Mouse (Mus musculus) stomach, embryonic 14.5 days (tissue): ENCODE results near the gene Dusp13. TPM values are rescaled to one million over a fixed set of nuclear protein-coding genes. Genes with fewer than 3 reads are reported as not detected.
A peak's percentile ranks its signal among the peaks of the same experiment; 100 is the strongest.

Experiments used
- ATAC-seq: fragments of 200-750 bp; cut with Nextera tagmentation; 2 replicates; pipeline ENCODE4 v1.8.0; 2017; ENCODE audit warnings: low read depth, moderate TSS enrichment; ENCODE audit not compliant: insufficient number of reproducible peaks, insufficient read depth, low FRiP score
- H3K27ac ChIP-seq: fragments of 300-500 bp; sonication (generic); 2 replicates; pipeline ENCODE4 v1.5.1; 2014; ENCODE audit warnings: mild to moderate bottlenecking, low read length, moderate library complexity, mixed read lengths
- H3K27me3 ChIP-seq: fragments of 300-500 bp; sonication (generic); 2 replicates; pipeline ENCODE4 v1.6.1; 2014; ENCODE audit warnings: low read length, control low read depth, mixed read lengths; ENCODE audit not compliant: control insufficient read depth, insufficient read depth
- H3K36me3 ChIP-seq: fragments of 300-500 bp; sonication (generic); 2 replicates; pipeline ENCODE4 v1.6.1; 2014; ENCODE audit warnings: mild to moderate bottlenecking, control low read depth, low read length, moderate library complexity, mixed read lengths; ENCODE audit not compliant: control insufficient read depth, insufficient read depth
- H3K4me1 ChIP-seq: fragments of 300-500 bp; sonication (generic); 2 replicates; pipeline ENCODE4 v1.6.1; 2014; ENCODE audit warnings: low read length, control low read depth, mixed read lengths; ENCODE audit not compliant: control insufficient read depth, insufficient read depth
- H3K4me2 ChIP-seq: fragments of 300-500 bp; sonication (generic); replicated peaks from 2 replicates; pipeline ENCODE4 v1.6.1; 2014; ENCODE audit warnings: low read depth, low read length, control low read depth
- H3K4me3 ChIP-seq: fragments of 300-500 bp; sonication (generic); 2 replicates; pipeline ENCODE4 v1.5.1; 2014; ENCODE audit warnings: low read depth, low read length, control low read depth
- H3K9ac ChIP-seq: fragments of 300-500 bp; sonication (generic); replicated peaks from 2 replicates; pipeline ENCODE4 v1.6.1; 2014; ENCODE audit warnings: low read depth, mild to moderate bottlenecking, control low read depth, low read length, moderate library complexity, mixed read lengths
- H3K9me3 ChIP-seq: fragments of 300-500 bp; sonication (generic); 2 replicates; pipeline ENCODE4 v1.6.1; 2016; ENCODE audit warnings: low read depth, low read length, control low read depth; ENCODE audit not compliant: control insufficient read depth
- WGBS: fragments of 180-500 bp; shearing (Covaris S2); extraction: QIAGEN DNeasy Blood & Tissue Kit; methylation state at CpG from one replicate; pipeline ENCODE4 v1.1.7; 2014; 5-methylcytosine and 5-hydroxymethylcytosine counted together
- polyA plus RNA-seq: library from polyadenylated mRNA; unstranded; fragments of >200 nt; fragmentation: Nextera tagmentation; extraction: Ambion mirVana; gene quantifications from 2 replicates; pipeline ENCODE4 v1.2.1, GENCODE M21; 2014

Dusp13 gene
- polyA plus RNA-seq: not detected in 2 replicates

- Histone ChIP-seq H3K9me3 (no peaks in the 10 kb centered on the region), H3K4me1 (peaks cover 4% of the 10 kb centered on the region; the same call in 1 of the 2 replicates), H3K4me3 (peak within 1 kb of the TSS; percentile 98), H3K27ac (peak within 1 kb of the TSS; percentile 83), H3K9ac (peak within 1 kb of the TSS; percentile 76), H3K4me2 (peak within 1 kb of the TSS; percentile 66), H3K27me3 (no peaks in the 10 kb centered on the region), H3K36me3 (no peaks in the 10 kb centered on the region)
- WGBS: under 1% methylated on average over 26 of the region's 26 CpGs
- ATAC-seq: peak; percentile 80
These were observed at the start of gene Dusp13 for GRCm38 (mm10) chr14:21750881-21751542. Dusp13 (minus strand) TSS chr14:21751181.

- Histone ChIP-seq H3K9me3 (no peaks in the 10 kb centered on the region), H3K36me3 (peaks cover 2% of the 10 kb centered on the region; the same call in 1 of the 2 replicates), H3K27ac (no peak overlapping the region), H3K4me2 (no peak overlapping the region), H3K27me3 (no peaks in the 10 kb centered on the region), H3K4me3 (no peak overlapping the region), H3K4me1 (no peaks in the 10 kb centered on the region), H3K9ac (no peak overlapping the region)
- ATAC-seq: no peak
- 87% methylated on average over 4 of the region's 4 CpGs for WGBS
These were observed 49.7 kb upstream of the Dusp13 start for GRCm38 (mm10) chr14:21800641-21801040.

- ATAC-seq: no peak
- no peaks in the 10 kb centered on the region for H3K9me3 ChIP-seq
- H3K4me2 ChIP-seq: no peak overlapping the region
- H3K27ac ChIP-seq: no peak overlapping the region
- H3K27me3 ChIP-seq: no peaks in the 10 kb centered on the region
- H3K9ac ChIP-seq: no peak overlapping the region
- H3K4me3 ChIP-seq: no peak overlapping the region
- peaks cover 2% of the 10 kb centered on the region; the same call in 1 of the 2 replicates for H3K36me3 ChIP-seq
- WGBS: 91% methylated on average over 6 of the region's 6 CpGs
- H3K4me1 ChIP-seq: peaks cover 5% of the 10 kb centered on the region; the same call in 1 of the 2 replicates
These were observed 41.3 kb upstream of the Dusp13 start for GRCm38 (mm10) chr14:21792250-21792649.

- H3K27ac ChIP-seq: no peak overlapping the region
- H3K27me3 ChIP-seq: no peaks in the 10 kb centered on the region
- H3K4me1 ChIP-seq: peaks cover 5% of the 10 kb centered on the region; the same call in 1 of the 2 replicates
- no peak overlapping the region for H3K4me3 ChIP-seq
- H3K9me3 ChIP-seq: no peaks in the 10 kb centered on the region
- no peak overlapping the region for H3K9ac ChIP-seq
- H3K36me3 ChIP-seq: peaks cover 2% of the 10 kb centered on the region; the same call in 1 of the 2 replicates
- H3K4me2 ChIP-seq: no peak overlapping the region
- WGBS: 92% methylated on average over 4 of the region's 4 CpGs
- ATAC-seq: no peak
These were observed 40.7 kb upstream of the Dusp13 start for GRCm38 (mm10) chr14:21791722-21792121.

DNA sequence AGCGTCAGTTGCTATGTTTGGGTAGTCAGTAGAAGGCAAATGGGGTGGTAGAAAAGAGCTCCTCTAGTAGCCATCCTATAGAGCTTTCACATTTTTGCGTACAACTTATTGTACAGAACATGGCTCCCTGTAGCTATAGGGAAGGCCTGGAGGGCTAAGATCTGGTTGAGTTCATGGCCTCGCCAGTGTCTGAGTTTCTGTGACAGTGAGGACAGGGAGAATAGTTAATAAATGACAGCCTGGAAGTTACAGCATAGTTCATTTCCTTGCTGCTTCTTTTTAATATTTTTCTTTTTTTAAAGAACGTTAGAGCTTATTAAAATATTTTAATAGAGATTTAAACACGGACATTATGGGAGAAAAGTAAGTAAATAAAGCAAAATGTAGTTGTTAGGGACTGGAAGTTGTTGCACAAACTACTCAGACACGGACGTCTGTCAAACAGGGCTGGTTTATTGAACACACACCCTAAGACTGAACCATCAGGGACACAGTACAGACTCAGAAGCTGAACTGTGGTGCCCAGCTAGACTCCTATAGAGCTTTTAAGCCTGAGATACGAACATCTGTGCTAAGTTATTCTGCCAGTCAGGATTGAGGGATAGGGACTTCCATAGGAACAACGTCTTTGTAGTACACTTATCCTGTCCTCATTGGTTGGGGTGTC is 39.7 kb upstream of the Dusp13 start:
- H3K36me3 ChIP-seq: peaks cover 3% of the 10 kb centered on the region; the same call in 1 of the 2 replicates
- no peak overlapping the region for H3K27ac ChIP-seq
- no peak overlapping the region for H3K4me2 ChIP-seq
- H3K9ac ChIP-seq: no peak overlapping the region
- WGBS: 87% methylated on average over 9 of the region's 9 CpGs
- H3K9me3 ChIP-seq: no peaks in the 10 kb centered on the region
- H3K4me3 ChIP-seq: no peak overlapping the region
- no peaks in the 10 kb centered on the region for H3K27me3 ChIP-seq
- peaks cover 5% of the 10 kb centered on the region; the same call in 1 of the 2 replicates for H3K4me1 ChIP-seq
- no peak for ATAC-seq

GRCm38 (mm10) chr14:21788121-21788520 is 37.1 kb upstream of the Dusp13 start:
- Histone ChIP-seq H3K4me3 (no peak overlapping the region), H3K4me2 (no peak overlapping the region), H3K9ac (no peak overlapping the region), H3K36me3 (peaks cover 11% of the 10 kb centered on the region; the same call in 1 of the 2 replicates), H3K4me1 (no peaks in the 10 kb centered on the region), H3K9me3 (no peaks in the 10 kb centered on the region), H3K27me3 (no peaks in the 10 kb centered on the region), H3K27ac (no peak overlapping the region)
- 91% methylated on average over 5 of the region's 5 CpGs for WGBS
- ATAC-seq: no peak

DNA sequence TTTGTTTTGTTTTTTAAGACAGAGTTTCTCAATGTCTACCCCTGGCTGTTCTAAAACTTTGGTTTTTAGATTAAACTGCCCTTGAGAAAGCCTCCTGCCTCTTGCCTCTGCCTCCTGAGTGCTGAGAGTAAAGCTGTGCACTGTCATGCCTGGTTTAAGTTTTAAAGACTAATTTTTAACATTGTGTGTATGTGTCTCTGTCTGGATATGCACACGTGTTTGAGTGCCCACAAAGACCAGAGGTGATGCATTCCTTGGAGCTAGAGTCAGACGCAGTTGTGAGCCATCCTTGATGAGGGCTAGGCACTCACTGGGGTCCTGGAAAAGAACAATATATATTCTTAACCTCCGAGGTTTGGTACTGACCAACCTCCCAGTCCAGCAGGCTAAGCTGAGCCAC is 36.4 kb upstream of the Dusp13 start:
- no peaks in the 10 kb centered on the region for H3K4me1 ChIP-seq
- H3K9ac ChIP-seq: no peak overlapping the region
- H3K27me3 ChIP-seq: no peaks in the 10 kb centered on the region
- peaks cover 9% of the 10 kb centered on the region; the same call in 1 of the 2 replicates for H3K36me3 ChIP-seq
- H3K27ac ChIP-seq: no peak overlapping the region
- 79% methylated on average over 3 of the region's 3 CpGs for WGBS
- H3K9me3 ChIP-seq: no peaks in the 10 kb centered on the region
- no peak overlapping the region for H3K4me3 ChIP-seq
- ATAC-seq: no peak
- no peak overlapping the region for H3K4me2 ChIP-seq

GRCm38 (mm10) chr14:21786500-21786899 is 35.5 kb upstream of the Dusp13 start:
- H3K27me3 ChIP-seq: no peaks in the 10 kb centered on the region
- no peak for ATAC-seq

More at GRCm38 (mm10) chr14:21786500-21786899, 35.5 kb upstream of the Dusp13 start:
- H3K9ac ChIP-seq: no peak overlapping the region
- WGBS: 89% methylated on average over 4 of the region's 4 CpGs
- H3K9me3 ChIP-seq: no peaks in the 10 kb centered on the region
- peaks cover 9% of the 10 kb centered on the region; the same call in 1 of the 2 replicates for H3K36me3 ChIP-seq
- H3K4me3 ChIP-seq: no peak overlapping the region
- H3K27ac ChIP-seq: no peak overlapping the region
- H3K4me2 ChIP-seq: no peak overlapping the region
- no peaks in the 10 kb centered on the region for H3K4me1 ChIP-seq
